8 mouse cellular contexts compared by ENCODE assay signal in genomic region chr4:118179467-118180300, GRCm38 (mm10). TPM values are rescaled to one million over a fixed set of nuclear protein-coding genes. Genes with fewer than 3 reads are reported as not detected.
DNase-seq lines count a peak whose midpoint lies in the region; ATAC-seq and TF ChIP-seq lines count a peak whose summit lies in the region.

TSS of gene Kdm4a (minus strand) at chr4:118180043.

- H3K9me3 ChIP-seq in G1E (replicated peaks): no peaks in the 10 kb centered on the region
- H3K9me3 ChIP-seq in forebrain, embryonic 16.5 days (ENCODE audit: control insufficient read depth, low read length): no peaks in the 10 kb centered on the region
- H3K9me3 ChIP-seq in lung, embryonic 14.5 days (ENCODE audit: low read depth, low read length): no peaks in the 10 kb centered on the region

- peak within 1 kb of the TSS; percentile 80 for H3K4me2 ChIP-seq in forebrain, embryonic 16.5 days (ENCODE audit: low read length)
- H3K4me2 ChIP-seq in lung, embryonic 14.5 days: peak within 1 kb of the TSS; percentile 64

- peak within 1 kb of the TSS; percentile 92 for H3K9ac ChIP-seq in forebrain, embryonic 16.5 days (replicated peaks; ENCODE audit: low read depth, low read length)
- H3K9ac ChIP-seq in lung, embryonic 14.5 days: peak within 1 kb of the TSS; percentile 83

- H3K27me3 ChIP-seq in G1E (ENCODE audit: insufficient read depth, low read length): no peaks in the 10 kb centered on the region
- H3K27me3 ChIP-seq in forebrain, embryonic 16.5 days (replicated peaks; ENCODE audit: control insufficient read depth, insufficient read depth, low read length): no peaks in the 10 kb centered on the region
- no peaks in the 10 kb centered on the region for H3K27me3 ChIP-seq in lung, embryonic 14.5 days (ENCODE audit: insufficient read depth, low read length)
- H3K27me3 ChIP-seq in thymus, adult 2 months (ENCODE audit: control insufficient read depth, insufficient read depth, low read length): no peaks in the 10 kb centered on the region

- TF ChIP-seq CTCF in G1E (IDR thresholded peaks at IDR 0.05; ENCODE audit: low read depth, low read length): no peak
- no peak for TF ChIP-seq CTCF in layer of hippocampus, adult 2 months (conservative IDR thresholded peaks at IDR 0.05)
- TF ChIP-seq CTCF in lung, embryonic 14.5 days (IDR thresholded peaks at IDR 0.05; ENCODE audit: low read depth): no peak
- TF ChIP-seq CTCF in olfactory bulb, adult 2 months (IDR thresholded peaks at IDR 0.05; ENCODE audit: insufficient read depth, low read depth, low read length): no peak
- peak; percentile 48; the same call in 1 of the 2 replicates for TF ChIP-seq CTCF in thymus, adult 2 months (IDR thresholded peaks at IDR 0.05; ENCODE audit: borderline replicate concordance, control insufficient read depth, extremely low read depth, insufficient read depth, low read length, poor library complexity)

- H3K4me1 ChIP-seq in G1E (ENCODE audit: insufficient read depth, low read depth, low read length): peaks cover 28% of the 10 kb centered on the region
- peaks cover 15% of the 10 kb centered on the region for H3K4me1 ChIP-seq in forebrain, embryonic 16.5 days (replicated peaks; ENCODE audit: control insufficient read depth, insufficient read depth, low read length)
- H3K4me1 ChIP-seq in lung, embryonic 14.5 days (ENCODE audit: insufficient read depth): peaks cover 4% of the 10 kb centered on the region; the same call in 1 of the 2 replicates
- peaks cover 2% of the 10 kb centered on the region; the same call in 1 of the 2 replicates for H3K4me1 ChIP-seq in olfactory bulb, adult 2 months (ENCODE audit: control insufficient read depth, insufficient read depth, low read length)
- H3K4me1 ChIP-seq in thymus, adult 2 months (replicated peaks; ENCODE audit: control insufficient read depth, insufficient read depth, low read length): peaks cover 7% of the 10 kb centered on the region

- H3K27ac ChIP-seq in forebrain, embryonic 16.5 days (ENCODE audit: low read length): peak within 1 kb of the TSS; percentile 99
- H3K27ac ChIP-seq in layer of hippocampus, adult 2 months: peak within 1 kb of the TSS; percentile 99
- peak within 1 kb of the TSS; percentile 92 for H3K27ac ChIP-seq in lung, embryonic 14.5 days (ENCODE audit: low read depth)
- peak within 1 kb of the TSS; percentile 98 for H3K27ac ChIP-seq in olfactory bulb, adult 2 months (ENCODE audit: insufficient read depth, low read depth, low read length)
- H3K27ac ChIP-seq in thymus, adult 2 months (ENCODE audit: control insufficient read depth, insufficient read depth, low read length): peak within 1 kb of the TSS; percentile 95

- peak; percentile 45; the same call in 1 of the 2 replicates for TF ChIP-seq POLR2A in olfactory bulb, adult 2 months (IDR thresholded peaks at IDR 0.05; ENCODE audit: insufficient read depth, low read depth, low read length)
- TF ChIP-seq POLR2A in thymus, adult 2 months (IDR thresholded peaks at IDR 0.05; ENCODE audit: control insufficient read depth, extremely low read depth, insufficient read depth, low read length, poor library complexity): peak; percentile 58

- peaks cover 35% of the 10 kb centered on the region for H3K36me3 ChIP-seq in G1E (replicated peaks)
- peaks cover 26% of the 10 kb centered on the region for H3K36me3 ChIP-seq in forebrain, embryonic 16.5 days (ENCODE audit: control insufficient read depth, insufficient read depth)
- peaks cover 28% of the 10 kb centered on the region for H3K36me3 ChIP-seq in lung, embryonic 14.5 days (ENCODE audit: insufficient read depth)
- peaks cover 25% of the 10 kb centered on the region for H3K36me3 ChIP-seq in thymus, adult 2 months (ENCODE audit: control insufficient read depth, insufficient read depth, low read length)

- peak within 1 kb of the TSS; percentile 80 for H3K4me3 ChIP-seq in G1E (ENCODE audit: low read depth, low read length)
- H3K4me3 ChIP-seq in forebrain, embryonic 16.5 days (replicated peaks; ENCODE audit: low read length): peak within 1 kb of the TSS; percentile 79
- peak within 1 kb of the TSS; percentile 87 for H3K4me3 ChIP-seq in layer of hippocampus, adult 2 months
- peak within 1 kb of the TSS; percentile 80 for H3K4me3 ChIP-seq in lung, embryonic 14.5 days (ENCODE audit: low read depth, low read length)
- H3K4me3 ChIP-seq in olfactory bulb, adult 2 months (ENCODE audit: insufficient read depth, low read depth, low read length): peak within 1 kb of the TSS; percentile 89
- peak within 1 kb of the TSS; percentile 96 for H3K4me3 ChIP-seq in thymus, adult 2 months (ENCODE audit: control insufficient read depth, insufficient read depth, low read length)

- ATAC-seq in G1E (ENCODE audit: extremely low read depth, insufficient number of reproducible peaks, low FRiP score, poor library complexity, severe bottlenecking): peak; percentile 94
- ATAC-seq in forebrain, embryonic 16.5 days: peak; percentile 99
- ATAC-seq in lung, embryonic 14.5 days (ENCODE audit: insufficient read depth): peak; percentile 100

- under 1% methylated on average over 38 of the region's 38 CpGs for WGBS in forebrain, embryonic 16.5 days
- under 1% methylated on average over 38 of the region's 38 CpGs for WGBS in lung, embryonic 14.5 days
- WGBS in olfactory bulb, adult 2 months: 0% methylated on average over 38 of the region's 38 CpGs
- WGBS in thymus, adult 2 months: under 1% methylated on average over 38 of the region's 38 CpGs

- peak; percentile 96 for DNase-seq in G1E (ENCODE audit: low spot score)
- DNase-seq in cerebellum, adult 18-20 months: peak; percentile 92 to 97
- DNase-seq in heart, postnatal 36 days: peak; percentile 86 to 95
- peak; percentile 89 to 97 for DNase-seq in layer of hippocampus, adult 2 months (ENCODE audit: low spot score in 2 of 2)
- DNase-seq in lung, embryonic 14.5 days: peak; percentile 99
- peak; percentile 91 for DNase-seq in thymus, adult 2 months

- intact Hi-C loops in heart, postnatal 36 days (cut with DNase I): loop anchor here (5.0 kb wide), 1 partner anchor 42 kb away; no protein-coding TSS in a partner anchor

RNA-seq across cellular contexts. Expression of gene Kdm4a, which starts in this region (rescaled TPM):
- total RNA-seq in G1E (2014; fragmentation: Nextera tagmentation) (46.7 and 49.9 TPM in 2 replicates), G1E (2017) (48.7 and 50.5 TPM in 2 replicates)
- polyA plus RNA-seq in G1E (2012): 34.0 and 39.4 TPM in 2 replicates
- 61.5 and 65.7 TPM in 2 replicates for polyA plus RNA-seq in forebrain, embryonic 16.5 days (2015; fragmentation: Nextera tagmentation; extraction: Ambion mirVana)
- total RNA-seq in heart, postnatal 36 days (2021): 10 to 100 TPM; 26.9 to 29.2 TPM
- 10 to 100 TPM; 48.8 to 50.1 TPM for total RNA-seq in layer of hippocampus, adult 2 months (2021)
- polyA plus RNA-seq in lung, embryonic 14.5 days (2014; fragmentation: Nextera tagmentation; extraction: Ambion mirVana): 43.3 and 45.0 TPM in 2 replicates
- polyA plus RNA-seq in olfactory bulb, adult 2 months (2012; ENCODE audit: insufficient read depth, insufficient read length, low replicate concordance, missing spikeins): not detected in 2 replicates
- polyA plus RNA-seq in thymus, adult 2 months (2012; rRNA removed): 63.9 and 69.2 TPM in 2 replicates

Comparison
In these comparisons a context has a peak if more than half of its experiments do, and no peak if none do; other contexts are left out.
1. Peak in every context shown above with its lines: DNase-seq, ATAC-seq, H3K4me3 ChIP-seq and H3K27ac ChIP-seq.